In genomic region chr3:18731251-18731650, GRCm38 (mm10) we compare ENCODE assay signal across 26 mouse cellular contexts.
DNase-seq lines count a peak whose midpoint lies in the region; ATAC-seq and TF ChIP-seq lines count a peak whose summit lies in the region.
"Had no signal": no experiment of that assay in that cellular context is flagged by ENCODE, and none has a peak within 500 bp of the region (broad histone marks: within the 10 kb centered on the region; RNA-seq: fewer than 3 reads in every experiment).

No protein-coding gene starts in this region.

- no peaks in the 10 kb centered on the region for H3K36me3 ChIP-seq in forebrain, embryonic 14.5 days (ENCODE audit: control insufficient read depth, insufficient read depth, low read length)
- no peaks in the 10 kb centered on the region for H3K36me3 ChIP-seq in forebrain, embryonic 12.5 days (replicated peaks)
- H3K36me3 ChIP-seq: G1E; heart, embryonic 13.5 days; midbrain, embryonic 13.5 days; neural tube, embryonic 13.5 days had no signal

- H3K4me2 ChIP-seq in forebrain, embryonic 14.5 days (ENCODE audit: low read length) = no peak overlapping the region
- H3K4me2 ChIP-seq in forebrain, embryonic 12.5 days = no peak overlapping the region
- H3K4me2 ChIP-seq: heart, embryonic 13.5 days; hindbrain, embryonic 14.5 days; midbrain, embryonic 13.5 days; neural tube, embryonic 13.5 days had no signal

- H3K9me3 ChIP-seq in forebrain, embryonic 14.5 days (replicated peaks; ENCODE audit: control insufficient read depth, low read length) = no peaks in the 10 kb centered on the region
- H3K9me3 ChIP-seq in forebrain, embryonic 12.5 days = no peaks in the 10 kb centered on the region
- H3K9me3 ChIP-seq: G1E; heart, embryonic 13.5 days; midbrain, embryonic 13.5 days; neural tube, embryonic 13.5 days had no signal

- 31% methylated on average over 1 of the region's 1 CpGs for WGBS in cerebellum, adult 2 months
- WGBS in forebrain, embryonic 14.5 days = 53% methylated on average over 1 of the region's 1 CpGs
- 48% methylated on average over 1 of the region's 1 CpGs for WGBS in forebrain, embryonic 12.5 days

- no peaks in the 10 kb centered on the region for H3K27me3 ChIP-seq in cerebellum, adult 2 months (ENCODE audit: control insufficient read depth, insufficient read depth, low read length)
- no peaks in the 10 kb centered on the region for H3K27me3 ChIP-seq in forebrain, embryonic 14.5 days (replicated peaks; ENCODE audit: control insufficient read depth, insufficient read depth, low read length)
- no peaks in the 10 kb centered on the region for H3K27me3 ChIP-seq in forebrain, embryonic 12.5 days
- H3K27me3 ChIP-seq: heart, embryonic 13.5 days; midbrain, embryonic 13.5 days; neural tube, embryonic 13.5 days had no signal

- no peaks in the 10 kb centered on the region for H3K4me1 ChIP-seq in cerebellum, adult 2 months (ENCODE audit: control insufficient read depth, insufficient read depth, low read length)
- H3K4me1 ChIP-seq in forebrain, embryonic 14.5 days (ENCODE audit: control insufficient read depth, insufficient read depth, low read length) = no peaks in the 10 kb centered on the region
- H3K4me1 ChIP-seq in forebrain, embryonic 12.5 days = no peaks in the 10 kb centered on the region
- H3K4me1 ChIP-seq: heart, embryonic 13.5 days; midbrain, embryonic 13.5 days; neural tube, embryonic 13.5 days had no signal

- no peak overlapping the region for H3K9ac ChIP-seq in forebrain, embryonic 14.5 days (ENCODE audit: low read length)
- no peak overlapping the region for H3K9ac ChIP-seq in forebrain, embryonic 12.5 days
- H3K9ac ChIP-seq: heart, embryonic 13.5 days; hindbrain, embryonic 14.5 days; liver, embryonic 14.5 days; midbrain, embryonic 13.5 days; neural tube, embryonic 13.5 days had no signal

- ATAC-seq in forebrain, embryonic 14.5 days = no peak; the same call in 1 of the 2 replicates
- no peak for ATAC-seq in forebrain, embryonic 12.5 days (ENCODE audit: low FRiP score)
- ATAC-seq: midbrain, embryonic 13.5 days had no signal

- no peak overlapping the region for H3K27ac ChIP-seq in cerebellum, adult 2 months (ENCODE audit: insufficient read depth, low read length)
- H3K27ac ChIP-seq in forebrain, embryonic 14.5 days (ENCODE audit: low read depth, low read length) = no peak overlapping the region
- H3K27ac ChIP-seq in forebrain, embryonic 12.5 days = no peak overlapping the region
- no peak overlapping the region for H3K27ac ChIP-seq in layer of hippocampus, adult 2 months
- H3K27ac ChIP-seq: gastrocnemius, adult 2 months; heart, embryonic 13.5 days; hindbrain, embryonic 14.5 days; liver, embryonic 14.5 days; macrophage; midbrain, embryonic 13.5 days; neural tube, embryonic 13.5 days had no signal

- H3K4me3 ChIP-seq in cerebellum, adult 2 months (replicated peaks; ENCODE audit: insufficient read depth, low read depth, low read length) = no peak overlapping the region
- no peak overlapping the region for H3K4me3 ChIP-seq in forebrain, embryonic 14.5 days (ENCODE audit: low read depth, low read length)
- H3K4me3 ChIP-seq in forebrain, embryonic 12.5 days (replicated peaks) = no peak overlapping the region
- H3K4me3 ChIP-seq in layer of hippocampus, adult 2 months = no peak overlapping the region
- H3K4me3 ChIP-seq: erythroblast, embryonic 14.5 days; gastrocnemius, adult 2 months; heart, embryonic 13.5 days; midbrain, embryonic 13.5 days; neural tube, embryonic 13.5 days had no signal

- no peak for TF ChIP-seq CTCF in cerebellum, adult 2 months (IDR thresholded peaks at IDR 0.05; ENCODE audit: borderline replicate concordance, insufficient read depth, low read depth, low read length)
- TF ChIP-seq CTCF in layer of hippocampus, adult 2 months (conservative IDR thresholded peaks at IDR 0.05) = no peak

- peak; percentile 25 to 58 for DNase-seq in cerebellum, adult 2 months
- no peak for DNase-seq in cerebellum, postnatal 4 days (ENCODE audit: low spot score in 2 of 2)
- DNase-seq in forebrain, embryonic 14.5 days (ENCODE audit: low spot score) = peak; percentile 54
- DNase-seq in layer of hippocampus, postnatal 14 days (ENCODE audit: low spot score in 2 of 2) = peak; percentile 19 to 52
- no peak for DNase-seq in layer of hippocampus, adult 2 months (ENCODE audit: low spot score in 2 of 2)
- DNase-seq in cerebellum, postnatal 36 days = peak; percentile 29 to 40
- DNase-seq in adrenal gland, postnatal 25 days = no peak
- DNase-seq: adrenal gland, adult 8-10 months; gastrocnemius, adult 2 months; heart, postnatal 10 days; kidney, adult 2 months; kidney, postnatal 14 days; liver; lung, adult 2 months; lung, postnatal 10 days; thymus, adult 2 months; thymus, postnatal 36 days had no signal

- TF ChIP-seq POLR2A in cerebellum, adult 2 months (IDR thresholded peaks at IDR 0.05; ENCODE audit: borderline replicate concordance, insufficient read depth, low read length) = no peak

Comparison
In these comparisons a context has a peak if more than half of its experiments do, and no peak if none do; other contexts are left out.
1. DNase-seq: peak in cerebellum, adult 2 months (2 of 2), forebrain, embryonic 14.5 days (single experiment), layer of hippocampus, postnatal 14 days (2 of 2) and cerebellum, postnatal 36 days (2 of 2); none in cerebellum, postnatal 4 days (0 of 2), layer of hippocampus, adult 2 months (0 of 2) and adrenal gland, postnatal 25 days (single experiment).